Mouse (Mus musculus) small intestine, adult 2 months (tissue): Measurements from ENCODE around the gene Surf1.

Source experiments
- CTCF ChIP-seq: fragments of 200-500 bp; IDR thresholded peaks from 2 replicates; pipeline ENCODE4 v1.5.1; 2012; ENCODE audit warnings: low read depth, mild to moderate bottlenecking, control low read depth, inconsistent platforms, low read length, moderate library complexity, mixed read lengths; ENCODE audit not compliant: insufficient replicate concordance, insufficient read length; ENCODE audit errors: extremely low read depth
- POLR2A ChIP-seq: fragments of 200-500 bp; IDR thresholded peaks from 2 replicates; pipeline ENCODE4 v1.6.1; 2012; ENCODE audit warnings: low read depth, mild to moderate bottlenecking, control low read depth, inconsistent platforms, low read length, moderate library complexity

GRCm38 (mm10) chr2:26950411-26950810, 34.1 kb upstream of the Surf1 start:
- TF ChIP-seq POLR2A (no peak), CTCF (no peak)
